Mouse (Mus musculus) midbrain, embryonic 13.5 days (tissue): ENCODE results near the gene Slc11a2. TPM values are rescaled to one million over a fixed set of nuclear protein-coding genes. Genes with fewer than 3 reads are reported as not detected.
"Not testable (repeated sequence)": the region's sequence is repeated elsewhere in the genome, so short reads cannot be mapped to it uniquely, and the experiment has no call there.

Experiments used
- ATAC-seq: fragments of 200-750 bp; cut with Nextera tagmentation; 2 replicates; pipeline ENCODE4 v1.8.0; 2017; ENCODE audit warnings: mild to moderate bottlenecking, moderate TSS enrichment, moderate library complexity
- H3K27ac ChIP-seq: fragments of 300-500 bp; sonication (generic); 2 replicates; pipeline ENCODE4 v1.5.1; 2015; ENCODE audit warnings: inconsistent platforms, mild to moderate bottlenecking, moderate library complexity
- H3K27me3 ChIP-seq: fragments of 300-500 bp; sonication (generic); 2 replicates; pipeline ENCODE4 v1.6.1; 2015; ENCODE audit warnings: mild to moderate bottlenecking, inconsistent platforms
- H3K36me3 ChIP-seq: fragments of 300-500 bp; sonication (generic); 2 replicates; pipeline ENCODE4 v1.6.1; 2015; ENCODE audit warnings: mild to moderate bottlenecking, inconsistent platforms
- H3K4me1 ChIP-seq: fragments of 300-500 bp; sonication (generic); replicated peaks from 2 replicates; pipeline ENCODE4 v1.6.1; 2015; ENCODE audit warnings: inconsistent platforms
- H3K4me2 ChIP-seq: fragments of 300-500 bp; sonication (generic); replicated peaks from 2 replicates; pipeline ENCODE4 v1.6.1; 2015; ENCODE audit warnings: moderate library complexity, mild to moderate bottlenecking, inconsistent platforms
- H3K4me3 ChIP-seq: fragments of 300-500 bp; sonication (generic); replicated peaks from 2 replicates; pipeline ENCODE4 v1.5.1; 2015; ENCODE audit warnings: mild to moderate bottlenecking, inconsistent platforms
- H3K9ac ChIP-seq: fragments of 300-500 bp; sonication (generic); replicated peaks from 2 replicates; pipeline ENCODE4 v1.6.1; 2015; ENCODE audit warnings: mild to moderate bottlenecking, inconsistent platforms
- H3K9me3 ChIP-seq: fragments of 300-500 bp; sonication (generic); 2 replicates; pipeline ENCODE4 v1.6.1; 2016; ENCODE audit warnings: mild to moderate bottlenecking, inconsistent platforms
- WGBS: fragments of 180-500 bp; shearing (Covaris S2); methylation state at CpG from one replicate; pipeline ENCODE4 v1.1.7; 2015; 5-methylcytosine and 5-hydroxymethylcytosine counted together
- polyA plus RNA-seq: library from polyadenylated mRNA; unstranded; fragments of >200 nt; fragmentation: Nextera tagmentation; extraction: Ambion mirVana; gene quantifications from 2 replicates; pipeline ENCODE4 v1.2.1, GENCODE M21; 2015

The Slc11a2 gene
- polyA plus RNA-seq, 1 experiment from 2014 or later, result 21.5 TPM

- no peak overlapping the region for H3K4me3 ChIP-seq
- H3K27ac ChIP-seq, result no peak overlapping the region
- no peak overlapping the region for H3K4me2 ChIP-seq
- peaks cover 12% of the 10 kb centered on the region for H3K27me3 ChIP-seq
- WGBS, result 81% methylated on average over 11 of the region's 11 CpGs
- H3K36me3 ChIP-seq, result no peaks in the 10 kb centered on the region
- ATAC-seq, result no peak
- no peaks in the 10 kb centered on the region for H3K9me3 ChIP-seq
- no peaks in the 10 kb centered on the region for H3K4me1 ChIP-seq
- H3K9ac ChIP-seq, result no peak overlapping the region
Measured at GRCm38 (mm10) chr15:100429959-100430565, 5.2 kb upstream of the Slc11a2 start.

- H3K27me3 ChIP-seq, result peaks cover 29% of the 10 kb centered on the region
- no peak overlapping the region for H3K27ac ChIP-seq
- H3K4me1 ChIP-seq, result peaks cover 12% of the 10 kb centered on the region
- H3K4me3 ChIP-seq, result no peak overlapping the region
- WGBS, result 83% methylated on average over 13 of the region's 13 CpGs
- H3K36me3 ChIP-seq, result no peaks in the 10 kb centered on the region
- no peak for ATAC-seq
- no peak overlapping the region for H3K4me2 ChIP-seq
- no peak overlapping the region for H3K9ac ChIP-seq
- no peaks in the 10 kb centered on the region for H3K9me3 ChIP-seq
Measured at GRCm38 (mm10) chr15:100428296-100428905, 3.5 kb upstream of the Slc11a2 start.

GRCm38 (mm10) chr15:100423916-100424315, 956 bp downstream of the Slc11a2 start:
- Histone ChIP-seq H3K36me3 (no peaks in the 10 kb centered on the region), H3K4me3 (peak overlapping the region; percentile 96), H3K4me2 (peak overlapping the region; percentile 68), H3K9ac (peak overlapping the region; percentile 8; the same call in 1 of the 2 replicates), H3K9me3 (no peaks in the 10 kb centered on the region), H3K4me1 (peaks cover 47% of the 10 kb centered on the region), H3K27me3 (peaks cover 30% of the 10 kb centered on the region), H3K27ac (no peak overlapping the region)
- WGBS, result 4% methylated on average over 14 of the region's 14 CpGs
- no peak for ATAC-seq

GRCm38 (mm10) chr15:100422899-100423860, 1.7 kb downstream of the Slc11a2 start:
- Histone ChIP-seq H3K36me3 (no peaks in the 10 kb centered on the region), H3K9ac (peak overlapping the region; percentile 94), H3K4me2 (peak overlapping the region; percentile 68), H3K27ac (0 out of 2 replicates have a peak overlapping the region, but pooled peaks have one; percentile 39), H3K9me3 (no peaks in the 10 kb centered on the region), H3K27me3 (peaks cover 30% of the 10 kb centered on the region), H3K4me1 (peaks cover 48% of the 10 kb centered on the region), H3K4me3 (peak overlapping the region; percentile 96)
- WGBS, result 1% methylated on average over 60 of the region's 65 CpGs
- ATAC-seq, result peak; percentile 98

GRCm38 (mm10) chr15:100422476-100422875, 2.4 kb downstream of the Slc11a2 start:
- under 1% methylated on average over 38 of the region's 44 CpGs for WGBS
- Histone ChIP-seq H3K27me3 (peaks cover 30% of the 10 kb centered on the region), H3K36me3 (no peaks in the 10 kb centered on the region), H3K4me2 (peak overlapping the region; percentile 68), H3K9ac (peak overlapping the region; percentile 94), H3K27ac (peak overlapping the region; percentile 39; the same call in 1 of the 2 replicates), H3K4me3 (peak overlapping the region; percentile 96), H3K4me1 (peaks cover 48% of the 10 kb centered on the region), H3K9me3 (no peaks in the 10 kb centered on the region)
- ATAC-seq, result peak; percentile 78

GRCm38 (mm10) chr15:100421758-100422197, 3.1 kb downstream of the Slc11a2 start, which contains the start of gene Gm5475:
Gene Gm5475, plus strand, starts transcription at chr15:100422147.
- peak within 1 kb of the TSS; percentile 94 for H3K9ac ChIP-seq
- WGBS, result 29% methylated on average over 3 of the region's 3 CpGs
- H3K9me3 ChIP-seq, H3K36me3 ChIP-seq, ATAC-seq: not testable (repeated sequence)
- peak within 1 kb of the TSS; percentile 41 for H3K27ac ChIP-seq
- H3K4me2 ChIP-seq, result peak within 1 kb of the TSS; percentile 68
- peaks cover 48% of the 10 kb centered on the region for H3K4me1 ChIP-seq
- peaks cover 30% of the 10 kb centered on the region for H3K27me3 ChIP-seq
- peak within 1 kb of the TSS; percentile 96 for H3K4me3 ChIP-seq

- 53% methylated on average over 8 of the region's 8 CpGs for WGBS
- peak overlapping the region; percentile 68 for H3K4me2 ChIP-seq
- H3K9me3 ChIP-seq, result no peaks in the 10 kb centered on the region
- no peak for ATAC-seq
- peaks cover 29% of the 10 kb centered on the region for H3K27me3 ChIP-seq
- peak overlapping the region; percentile 94; the same call in 1 of the 2 replicates for H3K9ac ChIP-seq
- peaks cover 48% of the 10 kb centered on the region for H3K4me1 ChIP-seq
- peak overlapping the region; percentile 96 for H3K4me3 ChIP-seq
- peak overlapping the region; percentile 41; the same call in 1 of the 2 replicates for H3K27ac ChIP-seq
- no peaks in the 10 kb centered on the region for H3K36me3 ChIP-seq
Measured at GRCm38 (mm10) chr15:100421059-100421757, 3.7 kb downstream of the Slc11a2 start.

- peaks cover 18% of the 10 kb centered on the region for H3K27me3 ChIP-seq
- 70% methylated on average over 9 of the region's 9 CpGs for WGBS
- peak overlapping the region; percentile 28; the same call in 1 of the 2 replicates for H3K9ac ChIP-seq
- peaks cover 48% of the 10 kb centered on the region for H3K4me1 ChIP-seq
- H3K36me3 ChIP-seq, result no peaks in the 10 kb centered on the region
- no peaks in the 10 kb centered on the region for H3K9me3 ChIP-seq
- ATAC-seq, result no peak
- no peak overlapping the region for H3K27ac ChIP-seq
- no peak overlapping the region for H3K4me3 ChIP-seq
- H3K4me2 ChIP-seq, result peak overlapping the region; percentile 6; the same call in 1 of the 2 replicates
Measured at GRCm38 (mm10) chr15:100419901-100420745, 4.7 kb downstream of the Slc11a2 start.

GRCm38 (mm10) chr15:100419311-100419710, 5.6 kb downstream of the Slc11a2 start:
- 74% methylated on average over 8 of the region's 8 CpGs for WGBS
- Histone ChIP-seq H3K9ac (peak overlapping the region; percentile 28), H3K4me2 (peak overlapping the region; percentile 2; the same call in 1 of the 2 replicates), H3K36me3 (no peaks in the 10 kb centered on the region), H3K4me1 (peaks cover 45% of the 10 kb centered on the region), H3K9me3 (no peaks in the 10 kb centered on the region), H3K27ac (no peak overlapping the region), H3K27me3 (peaks cover 10% of the 10 kb centered on the region), H3K4me3 (no peak overlapping the region; the same call in 1 of the 2 replicates)
- ATAC-seq, result no peak

- WGBS, result 87% methylated on average over 9 of the region's 9 CpGs
Measured at GRCm38 (mm10) chr15:100417854-100418450, 6.9 kb downstream of the Slc11a2 start.

More at GRCm38 (mm10) chr15:100417854-100418450, 6.9 kb downstream of the Slc11a2 start:
- no peaks in the 10 kb centered on the region for H3K36me3 ChIP-seq
- no peaks in the 10 kb centered on the region for H3K9me3 ChIP-seq
- H3K27ac ChIP-seq, result no peak overlapping the region
- no peak overlapping the region for H3K4me3 ChIP-seq
- H3K4me1 ChIP-seq, result peaks cover 34% of the 10 kb centered on the region
- no peak for ATAC-seq
- no peaks in the 10 kb centered on the region for H3K27me3 ChIP-seq
- no peak overlapping the region for H3K4me2 ChIP-seq
- H3K9ac ChIP-seq, result no peak overlapping the region
